Mouse (Mus musculus) heart, adult 2 months (tissue): ENCODE results near the gene Dars.

ENCODE experiments used
- CTCF ChIP-seq: fragments of 200-600 bp; IDR thresholded peaks from 2 replicates; pipeline ENCODE4 v1.8.1; 2022; ENCODE audit warnings: antibody characterized with exemption, mild to moderate bottlenecking, moderate library complexity
- EP300 ChIP-seq: fragments of 200-500 bp; IDR thresholded peaks from 2 replicates; pipeline ENCODE4 v1.6.1; 2011; ENCODE audit warnings: low read depth, low read length, control low read depth; ENCODE audit not compliant: insufficient read depth
- POLR2A ChIP-seq: fragments of 200-500 bp; IDR thresholded peaks from 2 replicates; pipeline ENCODE4 v1.6.1; 2011; ENCODE audit warnings: mild to moderate bottlenecking, low read depth, low read length, control low read depth; ENCODE audit not compliant: insufficient read depth

GRCm38 (mm10) chr1:128324776-128325175 is 92.4 kb downstream of the Dars start:
- TF ChIP-seq POLR2A: no peak
- no peak for TF ChIP-seq EP300
- no peak for TF ChIP-seq CTCF
